Mouse (Mus musculus) embryonic fibroblast, embryonic 13.5 days (primary cell): ENCODE data around the gene Btbd19.

ENCODE experiments used
- CTCF ChIP-seq: IDR thresholded peaks from 2 replicates; pipeline ENCODE4 v1.5.1; 2011; ENCODE audit warnings: mild to moderate bottlenecking, control low read depth, low read length, moderate library complexity, borderline replicate concordance; ENCODE audit not compliant: insufficient read depth
- POLR2A ChIP-seq: IDR thresholded peaks from 2 replicates; pipeline ENCODE4 v1.6.1; 2011; ENCODE audit warnings: low read depth, mild to moderate bottlenecking, control low read depth, low read length, moderate library complexity

GRCm38 (mm10) chr4:117108524-117108849 lies 17.0 kb downstream of the Btbd19 start:
- no peak for TF ChIP-seq CTCF
- no peak for TF ChIP-seq POLR2A
